Mouse (Mus musculus) lung, adult 2 months (tissue): ENCODE results near the gene Tmem74b. TPM values are rescaled to one million over a fixed set of nuclear protein-coding genes. Genes with fewer than 3 reads are reported as not detected.

Experiments
- DNase-seq: peaks from one replicate; pipeline ENCODE4 v3.0.0; 2022
- H3K4me1 ChIP-seq: fragments of 200-500 bp; 2 replicates; pipeline ENCODE4 v1.6.1; 2011; ENCODE audit warnings: low read length; ENCODE audit not compliant: control insufficient read depth, insufficient read depth
- H3K4me3 ChIP-seq: fragments of 200-500 bp; replicated peaks from 2 replicates; pipeline ENCODE3; 2011; ENCODE audit warnings: low read depth, mild to moderate bottlenecking, control low read depth, low read length; ENCODE audit errors: extremely low read depth
- CTCF ChIP-seq: fragments of 200-500 bp; IDR thresholded peaks from 2 replicates; pipeline ENCODE4 v1.5.1; 2011; ENCODE audit warnings: mild to moderate bottlenecking, low read length, control low read depth; ENCODE audit not compliant: insufficient read depth
- POLR2A ChIP-seq: fragments of 200-500 bp; IDR thresholded peaks from 2 replicates; pipeline ENCODE4 v1.6.1; 2011; ENCODE audit warnings: low read depth, mild to moderate bottlenecking, control low read depth, low read length, borderline replicate concordance; ENCODE audit errors: extremely low read depth
- WGBS: fragments of 180-500 bp; shearing (Covaris S2); methylation state at CpG from one replicate; pipeline ENCODE4 v1.1.7; 2018; 5-methylcytosine and 5-hydroxymethylcytosine counted together
- polyA plus RNA-seq: library from polyadenylated mRNA; depleted of rRNA; stranded (reverse); fragments of >200 nt; gene quantifications from 2 replicates; pipeline ENCODE4 v1.2.3, GENCODE M21; 2012

Tmem74b gene
- polyA plus RNA-seq, 1 experiment: 0.32 TPM

DNA sequence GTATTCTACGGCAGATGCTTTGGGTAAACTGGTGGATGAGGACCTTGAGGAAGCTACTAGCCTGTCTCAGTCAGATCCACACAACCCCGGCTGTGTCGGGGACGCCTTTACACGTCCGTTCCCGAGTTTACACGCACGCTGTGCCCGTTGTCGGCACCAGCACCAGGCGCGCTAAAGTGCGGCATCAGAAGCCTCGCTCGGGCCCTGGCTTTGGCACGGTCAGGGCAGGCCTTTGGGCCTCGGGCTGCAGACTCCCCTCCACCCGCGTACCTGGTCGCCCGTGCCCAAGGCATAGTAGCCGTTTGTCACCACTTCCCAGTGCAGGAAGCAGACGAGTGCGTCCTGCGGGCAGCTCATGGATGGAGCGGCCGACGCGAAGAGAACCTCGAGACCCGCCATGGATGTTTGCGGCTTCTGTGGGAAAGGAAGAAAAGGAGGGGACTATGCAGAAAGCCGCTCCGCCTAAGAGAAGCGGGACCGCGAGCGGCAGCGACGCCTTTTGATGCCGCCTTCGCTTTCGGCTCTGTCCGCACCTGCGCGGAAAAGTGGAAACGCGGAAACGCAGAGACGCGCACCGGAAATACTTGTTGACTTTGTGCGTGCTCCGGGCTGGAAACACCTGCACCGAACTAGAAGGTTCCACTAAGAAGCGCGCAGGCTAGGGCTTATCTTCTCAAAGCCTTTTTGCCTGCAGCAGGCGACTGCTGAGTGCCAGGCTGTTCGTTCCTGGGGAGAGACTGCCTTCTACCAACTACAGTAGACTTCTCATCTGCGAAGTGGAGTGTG is 39.1 kb downstream of the Tmem74b start:
- H3K4me1 ChIP-seq: peaks cover 8% of the 10 kb centered on the region; the same call in 1 of the 2 replicates
- H3K4me3 ChIP-seq: peak overlapping the region; percentile 93
- DNase-seq: peak; percentile 87
- WGBS: under 1% methylated on average over 61 of the region's 61 CpGs
- 0 out of 2 replicates have a peak, but pooled peaks have one; percentile 13 for TF ChIP-seq CTCF
- TF ChIP-seq POLR2A: peak; percentile 86; the same call in 1 of the 2 replicates

DNA sequence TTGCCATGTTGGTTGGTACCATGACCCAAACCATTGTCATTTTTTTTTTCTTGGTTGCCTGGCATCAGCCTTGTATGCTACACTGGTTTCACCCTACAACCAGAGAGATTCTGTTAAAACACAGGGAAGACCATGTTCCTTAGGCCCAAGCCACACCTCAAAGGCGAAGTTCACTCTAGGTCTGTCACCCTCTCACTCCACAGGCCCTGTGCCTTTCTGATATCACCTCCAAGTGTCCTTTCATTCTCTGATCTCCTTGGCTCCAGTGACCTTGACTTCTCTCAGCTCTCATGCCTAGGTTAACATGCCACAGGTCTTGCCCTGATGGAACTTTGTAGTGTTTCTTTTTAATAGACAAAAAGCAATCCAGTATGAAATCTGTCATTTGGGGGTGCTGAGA is 40.3 kb downstream of the Tmem74b start:
- Histone ChIP-seq H3K4me3 (no peak overlapping the region), H3K4me1 (peaks cover 8% of the 10 kb centered on the region; the same call in 1 of the 2 replicates)
- TF ChIP-seq POLR2A: no peak
- no peak for TF ChIP-seq CTCF
- 93% methylated on average over 1 of the region's 1 CpGs for WGBS
- DNase-seq: no peak

DNA sequence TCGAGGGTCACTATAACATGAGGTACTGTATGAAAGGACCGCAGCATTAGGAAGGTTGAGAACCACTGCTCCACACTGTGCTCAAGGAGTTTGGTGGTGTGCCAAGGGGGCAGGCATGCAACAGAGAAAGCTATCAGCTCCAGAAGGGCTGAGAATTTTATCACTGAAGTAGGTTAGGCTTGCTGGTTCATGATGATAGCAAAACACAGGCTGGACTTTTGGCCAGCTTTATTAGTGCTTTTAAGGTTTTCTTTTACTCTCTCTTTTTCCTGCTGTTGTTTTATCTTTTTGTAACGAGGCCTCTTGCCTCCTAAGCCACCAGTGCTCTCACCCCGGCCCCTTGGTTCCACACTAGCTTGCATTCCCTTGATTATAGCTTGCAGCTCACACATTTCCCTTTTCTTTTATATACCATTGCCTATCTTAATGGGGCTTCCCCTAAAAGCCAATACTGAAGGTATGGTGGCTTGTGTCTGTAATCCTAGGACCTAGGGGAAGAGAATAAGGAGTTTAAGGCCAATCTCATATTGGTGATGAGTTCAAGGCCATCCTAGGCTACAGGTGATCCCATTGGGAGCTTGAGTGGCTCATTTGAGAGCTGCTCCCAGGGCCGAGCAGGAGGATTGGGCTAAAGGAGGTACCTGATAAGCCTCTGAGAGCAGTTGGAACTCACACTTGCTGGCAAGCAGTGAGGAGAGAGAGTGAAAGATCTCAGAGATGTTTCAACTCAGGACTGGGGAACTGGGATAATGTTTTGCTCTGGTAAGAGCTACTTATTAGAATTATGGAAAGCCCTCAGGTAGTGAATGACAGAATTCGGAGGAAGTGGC is 41.3 kb downstream of the Tmem74b start:
- H3K4me1 ChIP-seq: peaks cover 8% of the 10 kb centered on the region; the same call in 1 of the 2 replicates
- DNase-seq: no peak
- no peak for TF ChIP-seq CTCF
- no peak for TF ChIP-seq POLR2A
- WGBS: 58% methylated on average over 6 of the region's 6 CpGs
- no peak overlapping the region for H3K4me3 ChIP-seq

DNA sequence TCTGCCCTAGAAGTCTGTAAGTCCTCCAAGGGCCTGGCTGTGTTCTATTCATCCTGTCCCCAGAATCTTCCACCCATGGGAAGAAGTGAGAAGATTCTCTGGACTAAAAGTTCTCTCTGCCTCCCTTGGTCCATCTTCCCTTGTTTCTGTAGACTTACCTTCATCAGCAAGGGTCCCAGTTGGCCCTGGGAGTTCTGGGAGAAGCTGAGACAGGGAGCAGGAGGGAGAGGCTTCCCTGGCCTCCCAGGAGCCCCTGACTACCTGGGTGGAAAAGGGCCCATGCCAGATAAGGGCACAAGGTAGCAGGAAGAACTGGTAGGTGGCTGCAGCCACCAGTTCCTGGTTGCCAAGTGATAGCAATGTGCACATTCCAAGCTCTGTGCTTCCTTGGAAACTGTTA is 42.0 kb downstream of the Tmem74b start, which contains the start of gene Psmf1:
Gene Psmf1 (minus strand): TSS at position 342 of the 400 bp plus-strand sequence.
- TF ChIP-seq CTCF: no peak
- no peak for TF ChIP-seq POLR2A
- no peak for DNase-seq
- Histone ChIP-seq H3K4me3 (no peak within 1 kb of the TSS), H3K4me1 (peaks cover 8% of the 10 kb centered on the region; the same call in 1 of the 2 replicates)

DNA sequence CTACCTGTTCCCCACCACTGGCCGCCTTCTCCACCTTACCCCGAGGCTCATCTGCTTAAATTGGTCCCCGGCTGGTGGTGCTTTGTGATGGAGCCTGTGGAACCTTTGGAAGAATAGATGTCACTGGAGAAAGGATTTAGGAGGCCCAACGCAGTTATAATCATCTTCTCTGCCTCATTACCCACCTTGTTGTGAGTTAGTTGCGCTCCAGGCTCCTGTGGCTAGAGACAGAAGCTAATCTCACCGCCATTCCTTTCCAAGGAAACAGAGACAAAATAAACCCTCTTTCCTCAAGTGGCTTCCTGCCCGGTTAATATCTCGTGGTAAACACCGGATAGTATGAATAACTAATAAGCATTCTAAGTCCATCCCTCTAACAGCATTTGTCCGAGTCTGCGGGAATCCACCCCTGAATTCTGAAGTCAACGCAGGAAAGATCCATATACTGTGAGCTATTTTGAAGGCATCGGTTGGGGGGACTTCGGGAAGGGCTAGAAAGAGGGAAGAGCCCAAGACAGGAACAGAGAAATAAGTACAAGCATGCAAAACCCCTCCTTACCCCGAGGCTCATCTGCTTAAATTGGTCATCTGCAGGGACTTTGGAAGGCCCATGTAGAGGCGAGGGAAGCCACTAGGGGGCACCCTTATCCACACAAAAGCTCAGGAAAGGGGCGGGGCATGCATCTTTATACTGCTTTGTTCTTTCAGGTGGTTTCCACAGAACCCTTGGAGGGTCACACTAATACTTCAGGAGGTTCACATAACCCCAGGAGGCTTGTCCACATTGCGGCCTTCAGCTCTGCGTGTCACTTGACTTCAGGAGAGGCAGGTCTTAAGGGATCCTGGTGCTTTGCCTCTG is 46.3 kb downstream of the Tmem74b start:
- 40% methylated on average over 19 of the region's 19 CpGs for WGBS
- Histone ChIP-seq H3K4me3 (no peak overlapping the region), H3K4me1 (no peaks in the 10 kb centered on the region)
- peak; percentile 62 for DNase-seq
- TF ChIP-seq POLR2A: no peak
- peak; percentile 62 for TF ChIP-seq CTCF

DNA sequence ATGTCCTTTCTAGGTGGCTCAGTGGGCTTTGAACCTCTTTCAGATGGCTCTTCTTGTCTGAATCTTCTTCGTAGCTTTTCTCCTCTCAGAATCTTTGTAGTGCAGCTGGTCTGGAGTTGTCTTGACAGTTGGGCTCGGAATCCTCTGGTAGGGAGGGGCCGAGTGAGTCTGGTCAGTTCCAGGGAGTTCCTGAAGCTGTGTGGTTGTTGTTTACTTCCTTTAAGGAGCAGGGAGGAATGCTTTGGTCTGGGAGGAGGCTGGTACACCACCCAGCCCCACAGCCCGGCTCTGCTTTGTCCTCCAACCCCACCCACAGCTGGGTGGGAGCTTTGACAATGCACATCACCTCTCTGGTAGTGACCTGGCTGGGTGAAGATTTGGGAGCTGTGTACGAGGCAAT is 49.5 kb downstream of the Tmem74b start:
- TF ChIP-seq CTCF (no peak), POLR2A (no peak)
- no peak overlapping the region for H3K4me3 ChIP-seq
- DNase-seq: no peak
- 68% methylated on average over 5 of the region's 5 CpGs for WGBS
- no peaks in the 10 kb centered on the region for H3K4me1 ChIP-seq

DNA sequence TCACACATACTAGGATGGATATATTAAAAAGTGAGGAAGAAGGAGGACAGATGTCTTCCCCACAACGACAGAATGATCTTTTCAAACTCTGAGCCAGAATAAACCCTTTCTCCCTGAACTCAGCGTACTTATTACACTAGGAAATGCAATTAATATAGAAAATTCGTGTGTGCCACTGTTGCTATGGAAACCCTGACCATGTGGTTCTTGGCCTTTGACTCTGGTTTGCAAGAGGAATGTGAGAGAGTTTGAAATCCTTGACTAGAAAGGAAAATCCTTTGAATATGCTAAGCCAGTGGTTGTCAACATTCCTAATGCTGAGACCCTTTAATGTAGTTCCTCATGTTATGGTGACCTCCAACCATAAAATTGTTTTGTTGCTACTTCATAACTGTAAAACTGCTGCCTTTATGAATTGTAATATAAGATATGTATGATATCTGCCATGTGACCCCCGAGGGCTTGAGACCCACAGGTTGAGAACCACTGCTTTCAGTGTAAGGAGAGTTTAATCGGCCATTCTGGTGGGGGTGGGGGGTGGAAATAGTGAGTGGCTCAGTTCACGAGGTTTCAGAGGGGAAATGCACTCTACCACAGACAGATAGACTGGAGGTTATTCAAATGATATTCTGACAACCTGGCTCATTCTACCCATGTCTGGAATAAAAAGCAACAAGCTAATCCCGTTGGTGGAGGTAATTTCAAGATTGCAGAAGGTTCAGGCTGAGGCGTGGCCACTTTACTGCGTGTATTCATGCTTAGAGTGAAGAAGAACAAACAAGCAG is 54.7 kb downstream of the Tmem74b start:
- no peak for DNase-seq
- 35% methylated on average over 9 of the region's 9 CpGs for WGBS
- no peaks in the 10 kb centered on the region for H3K4me1 ChIP-seq
- H3K4me3 ChIP-seq: no peak overlapping the region
- no peak for TF ChIP-seq CTCF
- TF ChIP-seq POLR2A: no peak

DNA sequence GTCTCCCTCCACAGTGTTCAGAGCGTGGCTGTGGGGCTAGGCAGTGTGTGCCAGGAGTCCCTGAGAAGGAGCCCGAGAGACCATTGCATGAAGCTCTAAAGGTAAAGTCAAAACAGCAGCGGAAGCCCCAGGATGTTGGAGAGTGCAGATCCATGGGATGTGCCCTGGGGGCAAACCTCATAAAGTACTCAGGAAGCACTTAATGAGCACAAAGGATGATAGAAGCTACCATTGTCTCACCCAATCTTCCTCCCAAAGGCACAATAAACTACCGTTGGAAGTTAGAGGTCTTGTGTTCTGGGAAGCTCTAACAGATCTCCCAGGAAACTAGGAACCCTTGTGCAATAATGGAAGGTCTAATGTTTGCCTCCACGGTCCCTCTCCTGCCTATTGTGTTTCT is 55.6 kb downstream of the Tmem74b start:
- TF ChIP-seq CTCF (no peak), POLR2A (no peak)
- no peak for DNase-seq
- 73% methylated on average over 5 of the region's 5 CpGs for WGBS
- no peaks in the 10 kb centered on the region for H3K4me1 ChIP-seq
- no peak overlapping the region for H3K4me3 ChIP-seq
